Mouse (Mus musculus) heart, embryonic 15.5 days (tissue): Measurements from ENCODE around the gene Rasgrp2. TPM values are rescaled to one million over a fixed set of nuclear protein-coding genes. Genes with fewer than 3 reads are reported as not detected.

ENCODE experiments used
- ATAC-seq: fragments of 200-750 bp; cut with Nextera tagmentation; replicated peaks from 2 replicates; pipeline ENCODE4 v1.8.0; 2017; ENCODE audit warnings: low read depth, moderate TSS enrichment; ENCODE audit not compliant: insufficient number of reproducible peaks, insufficient read depth, low FRiP score
- H3K27ac ChIP-seq: fragments of 300-500 bp; sonication (generic); 2 replicates; pipeline ENCODE4 v1.5.1; 2015; ENCODE audit warnings: mild to moderate bottlenecking, inconsistent platforms
- H3K27me3 ChIP-seq: fragments of 300-500 bp; sonication (generic); 2 replicates; pipeline ENCODE4 v1.6.1; 2015; ENCODE audit warnings: inconsistent platforms
- H3K36me3 ChIP-seq: fragments of 300-500 bp; sonication (generic); 2 replicates; pipeline ENCODE4 v1.6.1; 2015; ENCODE audit warnings: mild to moderate bottlenecking, inconsistent platforms
- H3K4me1 ChIP-seq: fragments of 300-500 bp; sonication (generic); replicated peaks from 2 replicates; pipeline ENCODE4 v1.6.1; 2015; ENCODE audit warnings: inconsistent platforms
- H3K4me2 ChIP-seq: fragments of 300-500 bp; sonication (generic); 2 replicates; pipeline ENCODE4 v1.6.1; 2015; ENCODE audit warnings: inconsistent platforms, mild to moderate bottlenecking, moderate library complexity
- H3K4me3 ChIP-seq: fragments of 300-500 bp; sonication (generic); 2 replicates; pipeline ENCODE4 v1.5.1; 2015; ENCODE audit warnings: mild to moderate bottlenecking, inconsistent platforms
- H3K9ac ChIP-seq: fragments of 300-500 bp; sonication (generic); 2 replicates; pipeline ENCODE4 v1.6.1; 2015; ENCODE audit warnings: mild to moderate bottlenecking, inconsistent platforms
- H3K9me3 ChIP-seq: fragments of 300-500 bp; sonication (generic); replicated peaks from 2 replicates; pipeline ENCODE4 v1.6.1; 2016; ENCODE audit warnings: inconsistent platforms
- WGBS: fragments of 180-500 bp; shearing (Covaris S2); methylation state at CpG from one replicate; pipeline ENCODE4 v1.1.7; 2015; ENCODE audit warnings: mixed read lengths; 5-methylcytosine and 5-hydroxymethylcytosine counted together
- polyA plus RNA-seq: library from polyadenylated mRNA; unstranded; fragments of >200 nt; fragmentation: Nextera tagmentation; extraction: Ambion mirVana; gene quantifications from 2 replicates; pipeline ENCODE4 v1.2.1, GENCODE M21; 2015

Gene Rasgrp2
- polyA plus RNA-seq, 1 experiment from 2014 or later, result 54.8 TPM

DNA sequence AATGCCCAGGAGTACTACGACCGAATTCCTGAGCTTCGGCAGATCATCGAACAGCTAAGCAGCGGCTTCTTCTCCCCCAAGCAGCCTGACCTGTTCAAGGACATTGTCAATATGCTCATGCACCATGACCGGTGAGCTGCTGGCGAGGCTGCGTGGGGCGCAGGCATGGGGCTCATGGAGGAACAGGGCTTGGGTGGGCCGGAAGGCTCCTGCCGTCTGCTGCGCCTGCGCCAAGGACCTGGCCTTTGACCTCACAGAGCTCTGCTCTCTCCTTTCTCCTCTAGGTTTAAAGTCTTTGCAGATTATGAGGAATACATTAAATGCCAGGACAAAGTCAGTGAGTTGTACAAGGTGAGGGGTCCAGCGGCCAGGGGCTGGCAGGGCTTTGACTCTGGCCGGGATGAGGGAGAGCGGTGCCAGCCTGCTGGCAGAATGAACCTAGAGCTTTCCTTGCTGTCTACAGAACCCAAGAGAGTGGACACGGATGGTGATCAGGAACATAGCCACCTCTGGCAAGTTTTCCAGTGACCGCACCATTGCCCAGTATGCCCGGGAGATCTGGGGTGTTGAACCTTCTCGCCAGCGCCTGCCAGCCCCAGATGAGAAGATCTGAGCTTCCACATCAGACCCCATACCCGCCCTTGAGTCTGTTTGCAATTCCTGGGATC, 1.4 kb upstream of the Rasgrp2 start:
- peak overlapping the region; percentile 100; the same call in 1 of the 2 replicates for H3K4me2 ChIP-seq
- peaks cover 38% of the 10 kb centered on the region for H3K4me1 ChIP-seq

DNA sequence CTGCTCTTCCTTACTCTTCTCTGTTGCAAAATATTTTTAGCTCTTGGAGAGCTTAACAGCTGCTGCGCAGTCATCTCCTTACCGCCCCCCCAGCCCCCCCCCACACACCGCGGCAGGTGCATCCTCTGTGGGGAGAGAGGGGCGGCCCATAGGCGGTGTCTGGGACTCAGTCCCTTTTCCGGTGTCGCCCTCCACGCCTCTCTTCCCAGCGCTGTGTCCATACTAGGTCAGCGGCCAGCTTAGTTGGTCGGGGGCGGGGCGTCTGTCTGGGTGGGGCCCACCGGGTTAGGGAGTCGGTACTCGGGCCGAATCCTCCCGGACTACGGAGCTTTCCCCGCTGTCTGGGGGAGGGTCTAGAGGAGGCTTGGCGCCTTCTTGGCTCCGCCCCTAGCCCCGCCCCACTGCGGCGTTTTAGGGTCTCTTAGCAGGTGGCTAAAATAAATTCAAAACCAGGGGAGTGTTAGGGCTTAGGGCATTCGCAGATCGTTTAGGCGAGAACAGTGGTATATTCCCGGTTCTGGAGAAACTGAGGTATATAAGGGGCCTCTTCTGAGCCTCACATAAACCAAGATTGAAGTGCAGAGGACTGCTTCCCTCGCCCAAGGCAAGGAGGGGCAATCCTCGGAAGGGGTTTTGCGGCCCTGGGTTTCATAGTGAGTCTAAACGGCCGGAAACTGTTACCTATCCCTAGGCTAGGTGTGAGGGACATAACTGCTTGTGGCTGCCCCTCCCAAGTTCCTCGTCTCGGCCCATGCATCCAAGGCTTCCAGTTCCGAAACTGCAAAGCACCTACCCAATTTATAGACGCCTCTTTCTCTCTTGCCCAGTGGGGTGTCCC, 474 bp upstream of the Rasgrp2 start:
- H3K36me3 ChIP-seq, result peaks cover 9% of the 10 kb centered on the region; the same call in 1 of the 2 replicates
- peaks cover 38% of the 10 kb centered on the region for H3K4me1 ChIP-seq
- H3K4me2 ChIP-seq, result peak overlapping the region; percentile 100
- H3K4me3 ChIP-seq, result peak overlapping the region; percentile 69
- no peaks in the 10 kb centered on the region for H3K9me3 ChIP-seq
- under 1% methylated on average over 39 of the region's 39 CpGs for whole genome bisulfite sequencing
- peaks cover 16% of the 10 kb centered on the region; the same call in 1 of the 2 replicates for H3K27me3 ChIP-seq
- peak overlapping the region; percentile 72 for H3K9ac ChIP-seq
- peak; percentile 62 for ATAC-seq
- H3K27ac ChIP-seq, result peak overlapping the region; percentile 74

More for the DNA sequence above, 1.4 kb upstream of the Rasgrp2 start:
- ATAC-seq, result no peak
- Histone ChIP-seq H3K36me3 (peaks cover 18% of the 10 kb centered on the region), H3K27me3 (peaks cover 9% of the 10 kb centered on the region; the same call in 1 of the 2 replicates), H3K27ac (0 out of 2 replicates have a peak overlapping the region, but pooled peaks have one; percentile 74), H3K9ac (no peak overlapping the region), H3K4me3 (no peak overlapping the region), H3K9me3 (no peaks in the 10 kb centered on the region)
- WGBS, result 84% methylated on average over 22 of the region's 22 CpGs

DNA sequence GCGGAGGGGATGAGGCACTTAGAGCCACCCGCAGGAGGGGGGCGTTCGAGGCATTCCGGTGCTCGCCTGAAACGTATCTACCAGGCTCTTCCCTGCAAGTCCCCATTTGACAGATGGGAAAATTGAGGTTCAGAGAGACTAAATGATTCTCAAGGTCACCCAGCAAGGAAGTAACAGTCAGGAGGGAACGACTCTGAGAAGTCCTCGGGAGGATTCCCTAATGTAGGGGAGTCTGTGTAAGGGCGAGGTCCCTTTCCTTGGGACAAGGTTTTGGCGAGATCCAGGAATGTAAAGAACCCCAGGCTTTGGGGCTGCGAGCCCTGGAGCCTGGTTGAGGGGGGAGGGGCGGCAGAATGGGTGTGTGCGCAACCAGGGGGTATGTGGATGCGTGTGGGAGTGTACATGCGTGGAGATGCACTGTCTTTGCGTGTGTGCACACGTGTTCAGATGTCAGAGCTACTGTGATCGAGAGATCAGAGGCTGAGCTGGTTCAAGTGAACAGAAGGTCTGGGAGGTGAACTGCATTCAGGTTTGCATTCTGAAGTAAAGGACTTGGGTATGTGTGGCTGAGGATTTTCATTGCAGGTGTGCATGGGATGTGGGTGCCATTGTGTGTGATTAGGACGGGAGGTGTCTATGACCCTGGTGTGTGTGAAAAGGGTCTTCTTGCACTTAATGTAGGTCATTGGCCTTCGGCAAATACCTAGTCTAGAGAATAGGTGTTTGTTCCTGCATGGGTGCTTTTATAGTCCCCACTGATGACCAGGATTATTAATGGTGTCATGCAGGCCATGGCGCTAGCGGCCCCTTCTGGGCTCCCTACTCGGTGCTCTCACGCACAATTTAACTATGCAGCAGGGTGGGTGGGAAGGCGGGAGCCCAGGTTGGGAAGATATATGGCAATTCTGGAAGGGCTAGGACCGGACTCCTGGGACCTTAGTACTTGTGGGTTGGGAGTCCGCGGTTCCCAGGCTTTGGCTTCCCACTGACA, 1.3 kb downstream of the Rasgrp2 start:
- Histone ChIP-seq H3K36me3 (peaks cover 3% of the 10 kb centered on the region; the same call in 1 of the 2 replicates), H3K4me1 (peaks cover 38% of the 10 kb centered on the region), H3K27ac (peak overlapping the region; percentile 74), H3K4me2 (peak overlapping the region; percentile 100), H3K9ac (peak overlapping the region; percentile 72), H3K4me3 (peak overlapping the region; percentile 69), H3K9me3 (no peaks in the 10 kb centered on the region), H3K27me3 (peaks cover 18% of the 10 kb centered on the region; the same call in 1 of the 2 replicates)
- WGBS, result 2% methylated on average over 29 of the region's 29 CpGs
- ATAC-seq, result peak; percentile 2; the same call in 1 of the 2 replicates

DNA sequence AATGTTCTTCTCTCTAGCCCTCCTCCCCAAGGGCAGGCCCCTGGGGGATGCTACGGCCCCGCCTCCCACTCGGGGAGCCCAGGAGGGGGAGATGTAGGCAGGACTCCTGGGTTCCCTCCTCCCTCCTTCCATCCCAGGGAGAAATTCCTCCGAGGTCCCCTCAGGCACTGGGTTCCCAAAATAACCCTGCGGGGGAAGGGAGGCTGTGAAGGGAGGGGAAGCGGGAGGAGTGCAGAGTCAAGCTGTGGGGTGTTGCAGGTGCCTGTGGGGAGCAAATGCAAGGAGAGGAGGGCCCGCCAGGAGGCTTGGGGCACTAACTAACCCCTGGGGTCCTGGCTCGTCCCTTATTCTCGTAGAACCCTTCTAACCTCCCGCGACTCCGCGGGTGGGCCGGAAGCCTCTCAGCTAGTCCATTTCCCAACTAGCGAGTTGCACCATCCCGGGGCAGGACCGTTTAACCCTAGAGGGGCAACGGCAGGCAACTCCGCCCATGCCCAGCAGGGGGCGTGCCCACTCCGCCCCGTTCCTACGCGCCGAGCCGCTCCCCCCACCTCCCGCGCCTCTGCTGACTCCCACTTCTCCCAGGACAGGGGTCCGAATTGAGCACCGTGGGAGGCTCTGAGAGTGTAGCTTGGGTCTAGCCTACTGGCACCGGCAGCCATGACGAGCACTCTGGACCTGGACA, 2.1 kb downstream of the Rasgrp2 start:
- no peaks in the 10 kb centered on the region for H3K9me3 ChIP-seq
- H3K27me3 ChIP-seq, result peaks cover 18% of the 10 kb centered on the region; the same call in 1 of the 2 replicates
- ATAC-seq, result peak; percentile 25
- H3K4me1 ChIP-seq, result peaks cover 38% of the 10 kb centered on the region
- under 1% methylated on average over 32 of the region's 32 CpGs for WGBS
- H3K27ac ChIP-seq, result peak overlapping the region; percentile 74
- peak overlapping the region; percentile 46 for H3K9ac ChIP-seq
- H3K4me3 ChIP-seq, result peak overlapping the region; percentile 69
- H3K4me2 ChIP-seq, result peak overlapping the region; percentile 100
- peaks cover 1% of the 10 kb centered on the region; the same call in 1 of the 2 replicates for H3K36me3 ChIP-seq

DNA sequence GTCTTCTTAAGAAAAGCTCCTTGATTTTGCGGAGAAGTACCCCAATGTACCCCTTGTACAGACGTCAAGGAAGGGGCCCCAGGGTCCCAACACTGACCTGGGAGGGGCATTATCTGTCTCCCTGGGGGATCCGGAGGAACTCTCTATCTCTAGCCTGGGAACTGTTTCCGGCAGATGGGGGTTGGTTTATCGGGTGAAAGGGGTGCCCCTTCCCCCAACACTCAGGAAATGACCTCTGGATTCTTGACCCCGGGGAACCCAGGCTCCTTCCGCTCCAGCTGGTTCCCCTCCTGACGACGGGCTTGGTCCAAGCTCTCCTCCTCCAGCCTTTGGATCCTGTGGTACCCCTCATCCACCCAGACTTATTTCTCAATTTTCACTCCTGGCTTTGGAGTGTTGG, 2.8 kb downstream of the Rasgrp2 start:
- no peaks in the 10 kb centered on the region; the same call in 1 of the 2 replicates for H3K36me3 ChIP-seq
- peak overlapping the region; percentile 74; the same call in 1 of the 2 replicates for H3K27ac ChIP-seq
- no peaks in the 10 kb centered on the region for H3K9me3 ChIP-seq
- peaks cover 18% of the 10 kb centered on the region; the same call in 1 of the 2 replicates for H3K27me3 ChIP-seq
- peak overlapping the region; percentile 100 for H3K4me2 ChIP-seq
- peak overlapping the region; percentile 46 for H3K9ac ChIP-seq
- peak overlapping the region; percentile 69 for H3K4me3 ChIP-seq
- no peak for ATAC-seq
- H3K4me1 ChIP-seq, result peaks cover 38% of the 10 kb centered on the region
- 11% methylated on average over 9 of the region's 9 CpGs for WGBS

DNA sequence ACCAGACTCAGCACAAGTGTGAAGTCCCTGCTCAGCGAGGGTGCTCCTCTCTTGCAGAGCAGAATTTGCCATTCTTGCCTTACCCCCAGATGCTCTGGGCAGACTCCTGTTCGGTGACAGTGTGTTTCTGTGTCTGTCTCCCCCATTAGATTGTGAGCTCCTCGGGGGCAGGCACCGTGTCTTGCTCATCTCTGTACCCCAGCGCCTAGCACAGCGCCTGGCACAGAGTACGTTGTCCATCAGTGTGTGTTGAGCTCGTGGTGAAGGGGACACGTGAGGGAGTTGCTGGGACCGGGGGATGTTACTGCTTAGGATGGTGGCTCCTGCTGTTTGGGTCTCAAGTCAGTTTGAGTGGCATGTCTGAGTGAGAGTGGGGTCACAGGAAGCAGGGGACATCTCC, 4.7 kb downstream of the Rasgrp2 start:
- peaks cover 18% of the 10 kb centered on the region; the same call in 1 of the 2 replicates for H3K27me3 ChIP-seq
- 84% methylated on average over 10 of the region's 10 CpGs for WGBS
- no peak overlapping the region for H3K9ac ChIP-seq
- no peak for ATAC-seq
- no peak overlapping the region for H3K27ac ChIP-seq
- no peak overlapping the region for H3K4me3 ChIP-seq
- H3K36me3 ChIP-seq, result no peaks in the 10 kb centered on the region
- no peak overlapping the region for H3K4me2 ChIP-seq
- H3K9me3 ChIP-seq, result no peaks in the 10 kb centered on the region
- peaks cover 31% of the 10 kb centered on the region for H3K4me1 ChIP-seq

DNA sequence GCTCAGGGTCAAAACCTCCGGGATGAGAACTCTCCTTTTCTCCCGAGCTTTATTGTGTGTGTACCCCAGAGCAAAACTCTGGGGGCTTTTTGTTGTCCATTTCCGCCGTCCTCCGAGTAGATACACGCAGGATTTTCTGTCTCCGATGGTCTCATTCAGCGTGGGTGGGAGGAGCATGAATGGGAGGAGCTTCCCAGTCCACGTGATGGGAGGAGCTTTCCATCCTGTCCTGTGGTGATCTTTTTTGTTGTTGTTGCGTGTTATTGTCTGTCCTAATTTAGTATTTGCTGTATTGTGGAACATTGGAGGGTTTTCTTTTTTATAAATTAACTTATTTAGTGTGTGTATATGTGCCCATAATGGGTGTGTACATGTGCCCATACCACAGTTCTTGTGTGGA, 6.3 kb downstream of the Rasgrp2 start:
- Histone ChIP-seq H3K27me3 (peaks cover 18% of the 10 kb centered on the region; the same call in 1 of the 2 replicates), H3K27ac (no peak overlapping the region), H3K4me3 (no peak overlapping the region), H3K36me3 (no peaks in the 10 kb centered on the region), H3K4me2 (no peak overlapping the region), H3K9ac (no peak overlapping the region), H3K4me1 (peaks cover 17% of the 10 kb centered on the region), H3K9me3 (no peaks in the 10 kb centered on the region)
- WGBS, result 76% methylated on average over 10 of the region's 10 CpGs
- ATAC-seq, result no peak

DNA sequence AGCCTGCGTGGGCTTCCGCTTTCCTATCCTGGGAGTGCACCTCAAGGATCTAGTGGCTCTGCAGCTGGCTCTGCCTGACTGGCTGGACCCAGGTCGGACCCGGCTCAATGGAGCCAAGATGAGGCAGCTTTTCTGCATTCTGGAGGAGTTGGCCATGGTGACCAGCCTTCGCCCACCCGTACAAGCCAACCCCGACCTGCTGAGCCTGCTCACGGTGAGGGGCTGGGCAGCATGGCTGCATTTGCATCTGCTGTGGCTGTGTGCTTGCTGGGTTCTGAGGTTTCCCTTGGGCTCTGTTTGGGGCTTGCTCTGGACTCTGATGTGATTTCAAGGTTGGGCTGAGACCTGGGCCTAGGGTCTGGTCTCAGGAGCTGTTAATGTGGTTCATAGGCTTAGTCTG, 8.0 kb downstream of the Rasgrp2 start:
- WGBS, result 81% methylated on average over 8 of the region's 8 CpGs
- H3K4me1 ChIP-seq, result peaks cover under 1% of the 10 kb centered on the region
- no peak overlapping the region for H3K9ac ChIP-seq
- no peak overlapping the region for H3K27ac ChIP-seq
- ATAC-seq, result no peak
- H3K9me3 ChIP-seq, result no peaks in the 10 kb centered on the region
- no peaks in the 10 kb centered on the region for H3K36me3 ChIP-seq
- H3K4me3 ChIP-seq, result no peak overlapping the region
- H3K4me2 ChIP-seq, result no peak overlapping the region
- H3K27me3 ChIP-seq, result peaks cover 14% of the 10 kb centered on the region; the same call in 1 of the 2 replicates

DNA sequence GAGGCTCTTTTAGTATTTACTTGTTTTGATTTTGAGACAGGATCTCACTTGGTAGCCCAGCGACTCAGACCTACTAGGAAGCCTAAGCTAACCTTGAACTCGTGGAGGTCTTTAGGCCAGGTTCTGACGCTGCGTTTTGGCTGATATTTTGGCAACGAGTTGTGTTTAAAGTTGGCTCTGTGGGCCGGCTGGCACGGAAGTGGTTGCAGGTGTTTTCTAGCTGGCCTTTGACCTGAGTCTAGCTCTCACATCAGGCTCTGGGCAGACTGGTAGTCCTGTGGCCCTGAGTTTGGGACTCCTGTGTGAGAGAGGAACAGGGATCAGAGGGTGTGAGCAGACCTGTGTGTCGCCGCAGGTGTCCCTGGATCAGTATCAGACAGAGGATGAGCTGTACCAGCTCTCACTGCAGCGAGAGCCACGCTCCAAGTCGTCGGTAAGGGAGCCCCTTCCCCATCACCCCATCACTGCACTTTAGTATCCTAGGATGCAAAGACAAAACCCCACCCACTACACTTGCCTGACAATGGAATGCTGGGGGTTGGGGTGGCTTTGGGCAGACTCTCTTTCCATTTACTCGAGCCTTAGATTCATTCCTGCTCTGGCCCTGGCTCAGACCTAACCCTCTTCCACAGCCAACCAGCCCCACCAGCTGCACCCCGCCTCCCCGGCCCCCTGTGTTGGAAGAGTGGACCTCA, 8.8 kb downstream of the Rasgrp2 start:
- Histone ChIP-seq H3K9ac (no peak overlapping the region), H3K9me3 (no peaks in the 10 kb centered on the region), H3K4me3 (no peak overlapping the region), H3K4me2 (no peak overlapping the region), H3K36me3 (no peaks in the 10 kb centered on the region), H3K27ac (no peak overlapping the region), H3K27me3 (peaks cover 7% of the 10 kb centered on the region; the same call in 1 of the 2 replicates), H3K4me1 (no peaks in the 10 kb centered on the region)
- 66% methylated on average over 16 of the region's 16 CpGs for WGBS
- ATAC-seq, result no peak
